Mouse (Mus musculus): ENCODE measurements around the gene Tap1. TPM values are rescaled to one million over a fixed set of nuclear protein-coding genes. Genes with fewer than 3 reads are reported as not detected.
"Not testable (repeated sequence)": the region's sequence is repeated elsewhere in the genome, so short reads cannot be mapped to it uniquely, and the experiment has no call there.

Tap1 gene
- total RNA-seq, 2 experiments from 2014 or later = 30.5 to 62.5 TPM

DNA sequence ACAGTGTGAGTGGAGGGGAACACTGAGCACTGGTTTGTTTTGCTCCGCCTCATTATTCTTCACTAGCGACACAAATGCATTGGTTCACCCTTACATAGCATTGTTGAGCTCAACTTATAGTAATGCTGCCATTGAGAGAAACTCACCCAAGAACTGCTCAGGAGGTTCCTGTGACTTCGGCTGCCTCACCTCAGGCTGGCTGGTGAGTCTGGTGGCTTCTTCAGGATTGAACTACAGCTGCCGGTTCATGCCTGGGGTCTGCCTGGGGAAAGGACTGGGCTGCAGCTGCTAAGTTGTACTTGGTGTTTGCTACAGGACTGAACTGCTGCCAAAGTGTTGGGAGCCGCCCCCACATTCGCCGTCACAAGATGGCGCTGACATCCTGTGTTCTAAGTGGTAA lies 38.1 kb downstream of the Tap1 start:
- ATAC-seq (replicated peaks; ENCODE audit: poor library complexity) = no peak

DNA sequence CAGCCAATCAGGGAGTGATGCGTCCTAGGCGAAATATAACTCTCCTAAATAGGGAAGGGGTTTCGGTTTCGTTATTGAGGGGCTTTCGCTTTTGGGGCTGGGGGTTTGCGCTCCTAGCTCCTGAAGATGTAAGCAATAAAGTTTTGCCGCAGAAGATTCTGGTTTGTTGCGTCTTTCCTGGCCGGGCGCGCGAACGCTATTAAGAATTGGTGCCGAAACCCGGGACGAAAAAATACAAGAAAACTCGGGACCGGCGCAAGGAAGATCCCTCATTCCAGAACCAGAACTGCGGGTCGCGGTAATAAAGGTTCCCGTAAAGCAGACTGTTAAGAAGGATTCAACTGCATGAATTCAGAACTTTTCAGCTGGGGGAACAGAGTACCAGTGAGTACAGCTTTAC lies 38.6 kb downstream of the Tap1 start:
- not testable (repeated sequence) for ATAC-seq (replicated peaks; ENCODE audit: poor library complexity)

DNA sequence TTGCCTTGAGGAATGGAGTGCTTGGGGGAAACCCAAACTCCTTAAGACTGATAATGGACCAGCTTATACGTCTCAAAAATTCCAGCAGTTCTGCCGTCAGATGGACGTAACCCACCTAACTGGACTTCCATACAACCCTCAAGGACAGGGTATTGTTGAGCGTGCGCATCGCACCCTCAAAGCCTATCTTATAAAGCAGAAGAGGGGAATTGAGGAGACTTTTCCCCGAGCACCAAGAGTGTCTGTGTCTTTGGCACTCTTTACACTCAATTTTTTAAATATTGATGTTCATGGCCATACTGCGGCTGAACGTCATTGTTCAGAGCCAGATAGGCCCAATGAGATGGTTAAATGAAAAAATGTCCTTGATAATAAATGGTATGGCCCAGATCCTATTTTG lies 43.6 kb downstream of the Tap1 start:
- not testable (repeated sequence) for ATAC-seq (replicated peaks; ENCODE audit: poor library complexity)

DNA sequence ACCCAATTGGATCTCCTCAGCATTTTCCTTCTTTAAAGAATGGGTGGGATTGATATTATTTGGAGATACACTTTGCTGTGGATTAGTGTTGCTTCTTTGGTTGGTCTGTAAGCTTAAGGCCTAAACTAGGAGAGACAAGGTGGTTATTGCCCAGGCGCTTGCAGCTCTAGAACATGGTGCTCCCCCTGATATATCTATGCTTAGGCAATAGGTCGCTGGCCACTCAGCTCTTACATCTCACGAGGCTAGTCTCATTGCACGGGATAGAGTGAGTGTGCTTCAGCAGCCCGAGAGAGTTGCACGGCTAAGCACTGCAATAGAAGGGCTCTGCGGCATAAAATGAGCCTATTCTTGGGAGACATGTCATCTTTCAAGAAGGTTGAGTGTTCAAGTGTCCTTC lies 44.7 kb downstream of the Tap1 start:
- not testable (repeated sequence) for ATAC-seq (replicated peaks; ENCODE audit: poor library complexity)

DNA sequence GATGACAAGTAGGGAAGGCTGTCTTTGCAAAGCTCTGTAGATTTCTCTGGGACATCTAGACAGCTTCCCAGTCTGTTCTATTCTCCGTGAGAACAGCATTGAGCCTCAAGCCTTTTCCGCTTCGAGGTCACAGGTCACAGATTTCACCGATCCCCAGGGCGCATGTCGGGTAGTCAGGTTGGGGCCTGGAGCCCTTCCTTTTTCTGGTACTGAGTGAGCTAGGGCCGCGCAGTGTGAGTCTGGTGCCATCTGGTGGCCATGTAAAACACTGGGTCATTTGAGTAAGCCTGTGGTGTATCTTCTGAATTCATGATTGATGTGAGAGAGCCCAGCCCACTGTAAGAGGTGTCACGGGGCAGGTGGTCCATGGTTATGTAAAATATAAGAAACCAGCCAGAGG lies 47.6 kb downstream of the Tap1 start:
- peak; percentile 97 for ATAC-seq (replicated peaks; ENCODE audit: poor library complexity)

DNA sequence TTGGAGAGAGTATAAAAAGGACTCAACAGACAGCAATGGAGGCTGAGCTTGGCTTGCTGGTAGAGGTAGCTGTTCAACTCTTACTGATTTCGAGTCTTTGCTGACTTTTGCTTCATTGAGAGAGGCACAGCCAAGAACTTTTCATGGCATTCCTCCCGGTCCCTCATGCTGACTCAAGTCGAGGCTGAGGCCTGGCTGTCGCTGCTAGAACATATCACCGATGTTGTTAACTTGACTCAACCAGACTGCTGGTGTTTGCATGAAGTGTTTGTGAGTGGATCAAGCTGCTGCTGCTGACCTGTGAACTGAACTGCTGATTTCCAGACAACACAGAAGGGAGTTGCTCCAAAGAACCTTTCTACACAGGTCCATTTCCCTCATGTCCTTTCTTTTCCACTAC lies 49.3 kb downstream of the Tap1 start:
- no peak for ATAC-seq (replicated peaks; ENCODE audit: poor library complexity)

DNA sequence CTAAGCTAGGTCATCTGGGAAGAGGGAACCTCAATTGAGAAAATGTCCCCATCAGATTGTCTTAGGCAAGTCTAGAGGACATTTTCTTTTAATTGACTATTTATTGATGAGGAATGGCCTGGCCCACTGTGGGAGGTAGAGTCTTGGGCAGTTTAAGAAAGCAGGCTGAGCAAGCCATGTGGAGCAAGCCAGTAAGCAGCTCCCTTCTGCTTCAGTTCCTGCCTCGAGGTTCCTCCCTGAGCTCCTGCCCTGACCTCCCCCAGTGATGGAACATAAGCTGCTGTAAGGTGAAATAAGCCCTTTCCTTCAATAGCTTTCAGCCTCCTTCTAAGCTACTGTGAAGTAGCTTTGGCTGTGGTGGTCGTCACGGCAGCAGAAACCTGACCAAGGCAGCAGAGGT lies 50.4 kb downstream of the Tap1 start:
- ATAC-seq (replicated peaks; ENCODE audit: poor library complexity) = no peak

DNA sequence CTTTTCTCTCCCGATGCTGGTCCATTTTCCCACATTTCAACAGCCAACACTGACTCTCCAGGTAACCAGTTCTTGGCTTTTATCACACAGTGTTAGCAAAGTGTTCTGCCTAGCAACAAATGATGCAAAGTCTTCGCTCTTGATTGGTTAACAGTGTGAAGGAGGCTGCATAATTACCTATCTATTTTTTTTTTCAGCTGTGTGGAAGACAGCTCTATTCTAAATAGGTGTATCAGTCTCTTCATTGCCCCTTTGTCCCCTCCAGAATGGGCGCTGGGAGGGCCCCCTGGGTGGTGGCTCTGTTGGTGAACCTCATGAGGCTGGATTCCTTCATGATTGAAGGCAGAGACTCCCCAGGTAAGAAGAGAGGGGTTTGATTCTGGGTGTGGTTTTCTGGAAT lies 51.4 kb downstream of the Tap1 start, which contains the start of gene H2-Ob:
TSS of gene H2-Ob (plus strand) at position 198 of the 400 bp plus-strand sequence.
- peak; percentile 56; the same call in 1 of the 2 replicates for ATAC-seq (replicated peaks; ENCODE audit: poor library complexity)

DNA sequence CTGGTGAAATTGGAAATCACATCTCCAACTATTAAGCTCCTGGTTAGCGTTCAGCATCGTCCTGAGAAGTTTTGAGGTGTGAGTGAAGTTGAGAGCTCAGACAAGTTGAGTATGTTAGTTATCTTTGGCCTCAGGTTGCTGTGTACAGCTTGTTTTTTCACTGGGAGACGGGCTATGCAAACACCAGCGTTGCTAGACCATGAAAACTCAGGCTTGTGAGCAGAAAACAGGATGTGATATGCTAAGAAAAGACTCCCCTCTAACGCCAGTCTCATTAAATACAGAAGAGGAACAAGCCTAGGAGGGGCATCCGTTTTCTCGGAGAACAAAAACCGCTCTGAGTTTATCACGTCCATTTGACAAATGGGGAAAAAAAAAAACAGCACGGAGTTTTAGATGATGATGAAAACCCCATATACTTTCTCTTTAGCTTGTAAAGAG lies 52.3 kb downstream of the Tap1 start:
- peak; percentile 40 for ATAC-seq (replicated peaks; ENCODE audit: poor library complexity)

DNA sequence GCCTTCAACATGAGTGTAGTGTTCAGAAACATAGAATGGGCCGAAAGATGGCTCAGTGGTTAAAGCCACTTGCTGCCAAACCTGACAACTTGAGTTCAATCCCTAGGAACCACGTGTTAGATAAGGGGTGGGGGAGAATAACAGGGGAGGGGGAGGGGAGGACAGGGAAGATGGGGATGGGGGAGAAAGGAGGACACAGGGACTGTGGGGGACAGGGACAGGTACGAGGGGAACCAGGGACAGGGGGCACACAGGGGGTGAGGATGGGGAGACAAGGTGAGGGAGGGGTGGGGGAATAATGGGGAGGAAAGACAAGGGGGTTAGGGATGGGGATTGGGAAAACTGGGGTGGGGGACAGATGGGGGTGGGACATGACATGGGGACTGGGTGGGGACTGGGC lies 53.0 kb downstream of the Tap1 start:
- no peak for ATAC-seq (replicated peaks; ENCODE audit: poor library complexity)

DNA sequence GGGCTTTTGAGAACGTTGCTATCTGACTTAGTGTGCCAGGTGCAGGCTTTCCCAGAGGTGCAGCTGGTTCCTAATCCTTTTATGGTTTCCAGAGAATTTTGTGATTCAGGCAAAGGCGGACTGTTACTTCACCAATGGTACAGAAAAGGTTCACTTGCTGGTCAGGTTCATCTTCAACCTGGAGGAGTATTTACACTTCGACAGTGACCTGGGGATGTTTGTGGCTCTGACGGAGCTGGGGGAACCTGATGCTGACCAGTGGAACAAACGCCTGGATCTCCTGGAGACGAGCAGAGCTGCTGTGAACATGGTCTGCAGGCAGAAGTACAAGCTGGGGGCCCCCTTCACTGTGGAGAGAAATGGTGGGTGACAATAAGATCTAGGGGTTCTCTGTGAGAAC lies 53.6 kb downstream of the Tap1 start:
- no peak for ATAC-seq (replicated peaks; ENCODE audit: poor library complexity)

DNA sequence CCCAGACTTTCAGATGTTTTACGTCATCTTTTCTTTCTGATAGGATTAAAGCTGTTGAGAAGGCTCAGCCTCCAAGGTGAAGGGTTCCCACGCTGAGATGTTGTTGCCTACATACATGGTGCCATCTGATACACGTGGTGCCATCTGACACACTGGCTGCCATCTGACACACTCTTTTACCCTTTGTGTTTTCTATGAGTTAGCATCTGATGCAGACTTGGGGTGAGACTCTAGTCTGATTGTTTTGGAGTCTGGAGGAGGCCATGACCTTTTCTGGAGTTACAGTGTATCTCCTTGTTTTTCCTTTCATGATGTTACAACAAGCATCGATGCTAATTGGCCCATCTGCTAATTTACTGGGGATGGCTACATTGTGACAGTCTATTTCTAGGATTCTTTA lies 57.3 kb downstream of the Tap1 start:
- ATAC-seq (replicated peaks; ENCODE audit: poor library complexity) = no peak

Other genes with a start within 250 kb of the Tap1 start
- gene Pfdn6, start 247.2 kb upstream of the Tap1 start, total RNA-seq (2015) = 124 and 132 TPM in 2 replicates
- gene Pfdn6, start 247.2 kb upstream of the Tap1 start, total RNA-seq (2017) = 144 and 218 TPM in 2 replicates
- gene Wdr46, start 246.9 kb upstream of the Tap1 start, total RNA-seq (2015) = 43.7 and 53.1 TPM in 2 replicates
- 64.4 and 65.4 TPM in 2 replicates for gene Wdr46, start 246.9 kb upstream of the Tap1 start, total RNA-seq (2017)
- 1.1 and 2.7 TPM in 2 replicates for gene B3galt4, start 236.1 kb upstream of the Tap1 start, total RNA-seq (2015)
- gene B3galt4, start 236.1 kb upstream of the Tap1 start, total RNA-seq (2017) = 5.8 and 7.6 TPM in 2 replicates
- gene Vps52, start 231.7 kb upstream of the Tap1 start, total RNA-seq (2015) = 16.6 and 19.1 TPM in 2 replicates
- 13.7 and 15.7 TPM in 2 replicates for gene Vps52, start 231.7 kb upstream of the Tap1 start, total RNA-seq (2017)
- 3,964 and 4,103 TPM in 2 replicates for gene Rps18, start 231.6 kb upstream of the Tap1 start, total RNA-seq (2015)
- 1,202 and 1,622 TPM in 2 replicates for gene Rps18, start 231.6 kb upstream of the Tap1 start, total RNA-seq (2017)
- gene H2-K1, start 187.2 kb upstream of the Tap1 start, total RNA-seq (2015) = 914 and 1,011 TPM in 2 replicates
- gene H2-K1, start 187.2 kb upstream of the Tap1 start, total RNA-seq (2017) = 697 and 748 TPM in 2 replicates
- 8.1 and 9.6 TPM in 2 replicates for gene Ring1, start 162.9 kb upstream of the Tap1 start, total RNA-seq (2015)
- 9.8 and 12.7 TPM in 2 replicates for gene Ring1, start 162.9 kb upstream of the Tap1 start, total RNA-seq (2017)
- 61.7 and 65.6 TPM in 2 replicates for gene H2-Ke6, start 159.5 kb upstream of the Tap1 start, total RNA-seq (2015)
- 36.6 and 46.5 TPM in 2 replicates for gene H2-Ke6, start 159.5 kb upstream of the Tap1 start, total RNA-seq (2017)
- gene Slc39a7, start 155.9 kb upstream of the Tap1 start, total RNA-seq (2015) = 6.2 and 9.5 TPM in 2 replicates
- 101 and 107 TPM in 2 replicates for gene Slc39a7, start 155.9 kb upstream of the Tap1 start, total RNA-seq (2017)
- 22.1 and 22.2 TPM in 2 replicates for gene Rxrb, start 155.7 kb upstream of the Tap1 start, total RNA-seq (2015)
- gene Rxrb, start 155.7 kb upstream of the Tap1 start, total RNA-seq (2017) = 34.2 and 42.6 TPM in 2 replicates
- 0.83 and 0.94 TPM in 2 replicates for gene Col11a2, start 148.1 kb upstream of the Tap1 start, total RNA-seq (2015)
- gene Col11a2, start 148.1 kb upstream of the Tap1 start, total RNA-seq (2017) = 1.9 and 3.1 TPM in 2 replicates
- gene H2-Oa, start 95.2 kb upstream of the Tap1 start, total RNA-seq (2015) = 7.7 and 9.6 TPM in 2 replicates
- gene H2-Oa, start 95.2 kb upstream of the Tap1 start, total RNA-seq (2017) = 2.7 TPM in 2 replicates
- 72.0 and 74.5 TPM in 2 replicates for gene H2-DMa, start 68.0 kb upstream of the Tap1 start, total RNA-seq (2015)
- gene H2-DMa, start 68.0 kb upstream of the Tap1 start, total RNA-seq (2017) = 56.5 and 61.1 TPM in 2 replicates
- 269 and 306 TPM in 2 replicates for gene Brd2, start 64.9 kb upstream of the Tap1 start, total RNA-seq (2015)
- 260 and 284 TPM in 2 replicates for gene Brd2, start 64.9 kb upstream of the Tap1 start, total RNA-seq (2017)
- 3.9 and 5.8 TPM in 2 replicates for gene H2-DMb2, start 44.2 kb upstream of the Tap1 start, total RNA-seq (2015)
- 6.7 and 8.5 TPM in 2 replicates for gene H2-DMb2, start 44.2 kb upstream of the Tap1 start, total RNA-seq (2017)
- 36.2 and 39.4 TPM in 2 replicates for gene H2-DMb1, start 34.5 kb upstream of the Tap1 start, total RNA-seq (2015)
- gene H2-DMb1, start 34.5 kb upstream of the Tap1 start, total RNA-seq (2017) = 47.0 and 60.3 TPM in 2 replicates
- 112 and 120 TPM in 2 replicates for gene Psmb9, start 211 bp downstream of the Tap1 start, total RNA-seq (2015)
- 122 and 126 TPM in 2 replicates for gene Psmb9, start 211 bp downstream of the Tap1 start, total RNA-seq (2017)
- gene Psmb8, start 10.2 kb downstream of the Tap1 start, total RNA-seq (2015) = 289 and 290 TPM in 2 replicates
- 461 and 471 TPM in 2 replicates for gene Psmb8, start 10.2 kb downstream of the Tap1 start, total RNA-seq (2017)
- 8.5 and 17.1 TPM in 2 replicates for gene Tap2, start 16.0 kb downstream of the Tap1 start, total RNA-seq (2015)
- gene Tap2, start 16.0 kb downstream of the Tap1 start, total RNA-seq (2017) = 54.6 and 67.9 TPM in 2 replicates
- 6.6 and 13.1 TPM in 2 replicates for gene H2-Ob, start 51.4 kb downstream of the Tap1 start, total RNA-seq (2015)
- 3.7 and 8.6 TPM in 2 replicates for gene H2-Ob, start 51.4 kb downstream of the Tap1 start, total RNA-seq (2017)
- 50.0 and 61.3 TPM in 2 replicates for gene H2-Ab1, start 70.1 kb downstream of the Tap1 start, total RNA-seq (2015)
- 45.2 and 81.5 TPM in 2 replicates for gene H2-Ab1, start 70.1 kb downstream of the Tap1 start, total RNA-seq (2017)
- 30.1 and 37.9 TPM in 2 replicates for gene H2-Aa, start 100.3 kb downstream of the Tap1 start, total RNA-seq (2015)
- 10.3 and 24.6 TPM in 2 replicates for gene H2-Aa, start 100.3 kb downstream of the Tap1 start, total RNA-seq (2017)
- 5.0 and 5.6 TPM in 2 replicates for gene H2-Eb1, start 118.3 kb downstream of the Tap1 start, total RNA-seq (2015)
- gene H2-Eb1, start 118.3 kb downstream of the Tap1 start, total RNA-seq (2017) = 11.2 and 17.2 TPM in 2 replicates
- gene H2-Eb2, start 138.1 kb downstream of the Tap1 start, total RNA-seq (2015) = 0.02 TPM in 1 of 2 replicates, not detected in the other
- not detected in 2 replicates for gene H2-Eb2, start 138.1 kb downstream of the Tap1 start, total RNA-seq (2017)
- gene Btnl2, start 167.3 kb downstream of the Tap1 start, total RNA-seq (2015) = not detected in 2 replicates
- not detected in 2 replicates for gene Btnl2, start 167.3 kb downstream of the Tap1 start, total RNA-seq (2017)
- gene Btnl1, start 189.6 kb downstream of the Tap1 start, total RNA-seq (2015) = not detected in 2 replicates
- gene Btnl1, start 189.6 kb downstream of the Tap1 start, total RNA-seq (2017) = not detected in 2 replicates
- 1.7 and 4.5 TPM in 2 replicates for gene BC051142, start 211.3 kb downstream of the Tap1 start, total RNA-seq (2015)
- 1.0 and 2.4 TPM in 2 replicates for gene BC051142, start 211.3 kb downstream of the Tap1 start, total RNA-seq (2017)

Data from megakaryocyte progenitor cell, adult 5-6 weeks (primary cell).